Mouse (Mus musculus) brain, embryonic 14.5 days (tissue): ENCODE data around the gene Ppp2r5d.

Experiments used
- CTCF ChIP-seq: fragments of 200-500 bp; IDR thresholded peaks from 2 replicates; pipeline ENCODE4 v1.5.1; 2012; ENCODE audit warnings: inconsistent platforms, mild to moderate bottlenecking, moderate library complexity, borderline replicate concordance; ENCODE audit not compliant: insufficient read depth, insufficient read length; ENCODE audit errors: extremely low read depth
- POLR2A ChIP-seq: fragments of 200-500 bp; IDR thresholded peaks from 2 replicates; pipeline ENCODE4 v1.6.1; 2012; ENCODE audit warnings: mild to moderate bottlenecking, inconsistent platforms, borderline replicate concordance; ENCODE audit not compliant: poor library complexity, insufficient read depth, insufficient read length, severe bottlenecking; ENCODE audit errors: extremely low read depth

DNA sequence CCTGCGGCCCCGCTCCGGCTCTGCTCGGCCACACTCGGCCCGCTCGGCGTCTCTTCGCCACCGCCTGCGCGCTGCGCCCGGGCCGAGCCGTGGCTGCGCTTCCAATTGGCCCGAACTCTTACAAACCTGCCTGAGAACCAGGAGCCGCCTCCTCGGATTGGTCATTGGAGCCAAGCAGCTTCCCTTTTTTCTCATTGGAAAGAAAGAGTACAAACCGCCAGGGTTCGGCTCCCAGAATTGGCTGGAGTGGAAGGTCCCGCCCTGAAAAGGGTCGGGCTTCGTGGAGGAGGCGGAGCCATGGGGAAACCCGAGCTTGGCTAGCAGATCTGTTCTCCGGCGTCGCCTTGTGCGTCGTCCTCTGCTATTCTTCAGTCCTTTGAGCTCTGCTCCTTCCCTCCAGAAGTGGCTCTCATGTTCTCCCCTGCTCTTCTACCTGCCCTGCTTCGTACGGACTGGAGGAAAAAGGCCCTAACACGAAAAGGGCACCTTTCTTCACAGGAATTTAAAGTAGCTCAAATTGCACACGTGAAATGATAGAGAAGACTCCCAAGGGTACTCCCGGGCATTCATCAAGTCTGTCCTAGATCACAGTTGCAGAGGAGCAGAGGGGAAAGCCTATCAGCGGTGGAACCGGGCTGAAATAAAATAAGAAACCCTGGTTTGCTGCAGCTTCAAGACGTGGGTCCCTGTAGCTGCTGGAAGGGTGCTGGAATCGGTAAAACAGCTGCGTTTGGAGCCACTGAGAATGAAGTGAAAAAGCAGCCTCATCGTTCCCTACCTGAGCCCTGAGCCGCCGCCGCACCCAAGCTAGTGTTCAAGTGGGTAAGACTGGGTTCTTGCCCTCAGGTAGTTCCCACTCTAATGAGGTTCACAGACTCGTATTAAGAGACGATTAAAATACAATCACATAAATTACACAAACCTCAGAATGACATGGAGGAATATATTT is at the start of gene Ppp2r5d:
- TF ChIP-seq CTCF: 0 out of 2 replicates have a peak, but pooled peaks have one; percentile 12
- peak; percentile 86 for TF ChIP-seq POLR2A
